Mouse (Mus musculus): ENCODE data around the gene Gdpd5. TPM values are rescaled to one million over a fixed set of nuclear protein-coding genes. Genes with fewer than 3 reads are reported as not detected.
"Not testable (repeated sequence)": the region's sequence is repeated elsewhere in the genome, so short reads cannot be mapped to it uniquely, and the experiment has no call there.

The Gdpd5 gene
- total and polyA plus RNA-seq, 2 experiments from 2014 or later, result 26.7 to 40.5 TPM

- no peak overlapping the region for H3K4me2 ChIP-seq (ENCODE audit: low read depth, low read length)
- peak; percentile 39; the same call in 1 of the 2 replicates for ATAC-seq
- 3% methylated on average over 5 of the region's 5 CpGs for WGBS
- H3K36me3 ChIP-seq (ENCODE audit: insufficient read depth, low read length), result no peaks in the 10 kb centered on the region
- no peaks in the 10 kb centered on the region for H3K9me3 ChIP-seq (ENCODE audit: low read length)
- peak; percentile 92 for DNase-seq (ENCODE audit: low spot score)
- H3K27ac ChIP-seq, result no peak overlapping the region
- no peak overlapping the region for H3K4me3 ChIP-seq (ENCODE audit: low read length)
- TF ChIP-seq CTCF (IDR thresholded peaks at IDR 0.05; ENCODE audit: low read depth), result peak; percentile 97
- H3K4me1 ChIP-seq (ENCODE audit: insufficient read depth, low read length), result peaks cover 10% of the 10 kb centered on the region
- H3K9ac ChIP-seq (replicated peaks; ENCODE audit: low read length), result no peak overlapping the region
- no peaks in the 10 kb centered on the region for H3K27me3 ChIP-seq (ENCODE audit: insufficient read depth, low read length)
These were observed 16.1 kb upstream of the Gdpd5 start for GRCm38 (mm10) chr7:99365069-99365468.

GRCm38 (mm10) chr7:99366716-99367115, 14.5 kb upstream of the Gdpd5 start:
- no peaks in the 10 kb centered on the region for H3K27me3 ChIP-seq (ENCODE audit: insufficient read depth, low read length)
- no peak overlapping the region for H3K4me3 ChIP-seq (ENCODE audit: low read length)
- no peak overlapping the region for H3K9ac ChIP-seq (replicated peaks; ENCODE audit: low read length)
- TF ChIP-seq CTCF (IDR thresholded peaks at IDR 0.05; ENCODE audit: low read depth), result no peak
- H3K4me2 ChIP-seq (ENCODE audit: low read depth, low read length), result no peak overlapping the region
- WGBS, result 79% methylated on average over 6 of the region's 6 CpGs
- H3K4me1 ChIP-seq (ENCODE audit: insufficient read depth, low read length), result no peaks in the 10 kb centered on the region
- no peaks in the 10 kb centered on the region for H3K36me3 ChIP-seq (ENCODE audit: insufficient read depth, low read length)
- no peak overlapping the region for H3K27ac ChIP-seq
- no peaks in the 10 kb centered on the region for H3K9me3 ChIP-seq (ENCODE audit: low read length)
- DNase-seq (ENCODE audit: low spot score), result no peak
- no peak for ATAC-seq

- H3K9me3 ChIP-seq (ENCODE audit: low read length); H3K27me3 ChIP-seq (ENCODE audit: insufficient read depth, low read length); H3K36me3 ChIP-seq (ENCODE audit: insufficient read depth, low read length); DNase-seq (ENCODE audit: low spot score); H3K4me3 ChIP-seq (ENCODE audit: low read length); H3K9ac ChIP-seq (replicated peaks; ENCODE audit: low read length); H3K27ac ChIP-seq; H3K4me1 ChIP-seq (ENCODE audit: insufficient read depth, low read length); H3K4me2 ChIP-seq (ENCODE audit: low read depth, low read length): not testable (repeated sequence)
- TF ChIP-seq CTCF (IDR thresholded peaks at IDR 0.05; ENCODE audit: low read depth), result peak; percentile 52
- peak; percentile 36; the same call in 1 of the 2 replicates for ATAC-seq
- WGBS, result 57% methylated on average over 3 of the region's 3 CpGs
These were observed 6.9 kb upstream of the Gdpd5 start for GRCm38 (mm10) chr7:99374325-99374724.

GRCm38 (mm10) chr7:99375455-99375854, 5.8 kb upstream of the Gdpd5 start:
- no peak overlapping the region for H3K27ac ChIP-seq
- no peak for ATAC-seq
- TF ChIP-seq CTCF (IDR thresholded peaks at IDR 0.05; ENCODE audit: low read depth), result peak; percentile 88
- no peaks in the 10 kb centered on the region for H3K36me3 ChIP-seq (ENCODE audit: insufficient read depth, low read length)
- no peak overlapping the region for H3K4me3 ChIP-seq (ENCODE audit: low read length)
- WGBS, result 4% methylated on average over 4 of the region's 4 CpGs
- H3K27me3 ChIP-seq (ENCODE audit: insufficient read depth, low read length), result no peaks in the 10 kb centered on the region
- no peak overlapping the region for H3K4me2 ChIP-seq (ENCODE audit: low read depth, low read length)
- H3K4me1 ChIP-seq (ENCODE audit: insufficient read depth, low read length), result no peaks in the 10 kb centered on the region
- peak; percentile 79 for DNase-seq (ENCODE audit: low spot score)
- H3K9ac ChIP-seq (replicated peaks; ENCODE audit: low read length), result no peak overlapping the region
- no peaks in the 10 kb centered on the region for H3K9me3 ChIP-seq (ENCODE audit: low read length)

GRCm38 (mm10) chr7:99378870-99379269, 2.3 kb upstream of the Gdpd5 start:
- no peaks in the 10 kb centered on the region for H3K36me3 ChIP-seq (ENCODE audit: insufficient read depth, low read length)
- no peak for TF ChIP-seq CTCF (IDR thresholded peaks at IDR 0.05; ENCODE audit: low read depth)
- no peak overlapping the region for H3K4me3 ChIP-seq (ENCODE audit: low read length)
- peaks cover 5% of the 10 kb centered on the region; the same call in 1 of the 2 replicates for H3K4me1 ChIP-seq (ENCODE audit: insufficient read depth, low read length)
- WGBS, result 45% methylated on average over 8 of the region's 8 CpGs
- no peak overlapping the region for H3K27ac ChIP-seq
- H3K27me3 ChIP-seq (ENCODE audit: insufficient read depth, low read length), result no peaks in the 10 kb centered on the region
- ATAC-seq (no peak), DNase-seq (ENCODE audit: low spot score) (no peak)
- no peak overlapping the region for H3K4me2 ChIP-seq (ENCODE audit: low read depth, low read length)
- no peaks in the 10 kb centered on the region for H3K9me3 ChIP-seq (ENCODE audit: low read length)
- no peak overlapping the region for H3K9ac ChIP-seq (replicated peaks; ENCODE audit: low read length)

GRCm38 (mm10) chr7:99380491-99381213, 562 bp upstream of the Gdpd5 start:
- Histone ChIP-seq H3K4me1 (ENCODE audit: insufficient read depth, low read length) (peaks cover 21% of the 10 kb centered on the region), H3K9ac (replicated peaks; ENCODE audit: low read length) (peak overlapping the region; percentile 64), H3K4me2 (ENCODE audit: low read depth, low read length) (peak overlapping the region; percentile 94), H3K27me3 (ENCODE audit: insufficient read depth, low read length) (no peaks in the 10 kb centered on the region), H3K4me3 (ENCODE audit: low read length) (peak overlapping the region; percentile 75), H3K27ac (peak overlapping the region; percentile 90), H3K36me3 (ENCODE audit: insufficient read depth, low read length) (no peaks in the 10 kb centered on the region), H3K9me3 (ENCODE audit: low read length) (no peaks in the 10 kb centered on the region)
- WGBS, result under 1% methylated on average over 24 of the region's 24 CpGs
- TF ChIP-seq CTCF (IDR thresholded peaks at IDR 0.05; ENCODE audit: low read depth), result peak; percentile 72
- DNase-seq (ENCODE audit: low spot score) (peak; percentile 86), ATAC-seq (peak; percentile 68)

Data from hindbrain, postnatal 0 days (tissue).